Mouse (Mus musculus) limb, embryonic 10.5 days (tissue): Measurements from ENCODE around the gene Anapc5. TPM values are rescaled to one million over a fixed set of nuclear protein-coding genes. Genes with fewer than 3 reads are reported as not detected.
A peak's percentile ranks its signal among the peaks of the same experiment; 100 is the strongest.

ENCODE experiments used
- DNase-seq: peaks from one replicate; pipeline ENCODE4 v3.0.0-alpha.2; 2017; ENCODE audit warnings: low spot score
- H3K27ac ChIP-seq: fragments of 300-500 bp; sonication (generic); 2 replicates; pipeline ENCODE4 v1.5.1; 2016; ENCODE audit warnings: mild to moderate bottlenecking
- H3K27me3 ChIP-seq: fragments of 300-500 bp; sonication (generic); 2 replicates; pipeline ENCODE4 v1.6.1; 2016; ENCODE audit warnings: low read depth, mild to moderate bottlenecking; ENCODE audit not compliant: poor library complexity, severe bottlenecking
- H3K36me3 ChIP-seq: fragments of 300-500 bp; sonication (generic); 2 replicates; pipeline ENCODE4 v1.6.1; 2016; ENCODE audit warnings: mild to moderate bottlenecking, moderate library complexity
- H3K4me1 ChIP-seq: fragments of 300-500 bp; sonication (generic); 2 replicates; pipeline ENCODE4 v1.6.1; 2016
- H3K4me3 ChIP-seq: fragments of 300-500 bp; sonication (generic); 2 replicates; pipeline ENCODE4 v1.5.1; 2016; ENCODE audit warnings: mild to moderate bottlenecking, moderate library complexity
- H3K9me3 ChIP-seq: fragments of 300-500 bp; sonication (generic); replicated peaks from 2 replicates; pipeline ENCODE4 v1.6.1; 2016; ENCODE audit warnings: mild to moderate bottlenecking
- WGBS: fragments of 180-500 bp; shearing (Covaris S2); methylation state at CpG from one replicate; pipeline ENCODE4 v1.1.7; 2016; 5-methylcytosine and 5-hydroxymethylcytosine counted together
- polyA plus RNA-seq: library from polyadenylated mRNA; unstranded; fragments of >200 nt; fragmentation: Nextera tagmentation; extraction: Ambion mirVana; gene quantifications from 2 replicates; pipeline ENCODE4 v1.2.1, GENCODE M21; 2016

The Anapc5 gene
- polyA plus RNA-seq, 1 experiment from 2014 or later, result 505 TPM

DNA sequence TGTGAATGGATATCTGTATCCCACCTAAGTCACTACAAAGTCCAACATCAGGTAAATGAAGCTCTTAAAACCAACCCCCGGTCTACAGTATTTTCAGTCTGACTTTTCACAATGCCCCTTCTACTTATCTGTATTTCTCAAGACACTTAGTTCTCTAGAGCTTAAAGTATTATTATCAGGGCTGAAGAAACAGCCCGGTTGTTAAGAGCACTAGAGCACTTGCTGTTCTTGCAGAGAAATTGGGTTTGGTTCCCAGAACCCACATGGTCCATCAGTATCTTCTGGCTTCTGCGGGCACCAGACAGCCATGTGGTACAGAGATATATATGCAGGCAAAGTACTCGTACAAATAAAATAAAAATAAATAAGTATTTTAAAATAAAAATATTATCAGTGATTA lies 1.3 kb upstream of the Anapc5 start:
- H3K9me3 ChIP-seq, result no peaks in the 10 kb centered on the region
- no peak overlapping the region for H3K27ac ChIP-seq
- H3K4me3 ChIP-seq, result no peak overlapping the region
- DNase-seq, result no peak
- WGBS, result 88% methylated on average over 4 of the region's 4 CpGs
- peaks cover 7% of the 10 kb centered on the region for H3K4me1 ChIP-seq
- H3K27me3 ChIP-seq, result no peaks in the 10 kb centered on the region
- peaks cover 21% of the 10 kb centered on the region for H3K36me3 ChIP-seq

- no peak for DNase-seq
- under 1% methylated on average over 10 of the region's 10 CpGs for WGBS
Measured at GRCm38 (mm10) chr5:122821524-122821885, 366 bp upstream of the Anapc5 start.

DNA sequence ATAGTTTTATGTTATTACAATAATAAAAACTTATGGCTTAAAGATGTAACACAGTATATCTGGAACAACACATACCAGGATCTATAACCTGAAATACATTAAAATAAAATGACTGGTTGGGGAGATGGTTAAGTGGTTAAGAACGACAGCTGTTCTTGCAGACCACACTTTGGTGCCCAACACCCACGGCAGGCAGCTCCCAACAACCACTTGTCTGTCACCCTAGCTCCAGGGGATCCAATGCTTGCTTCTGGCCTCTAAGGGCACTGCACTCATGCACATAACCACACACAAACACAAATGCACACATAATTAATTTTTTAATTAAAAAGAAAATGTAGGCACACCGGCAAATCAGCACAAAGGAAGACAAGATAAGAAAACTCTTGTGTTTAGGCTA lies 8.4 kb downstream of the Anapc5 start:
- Histone ChIP-seq H3K27ac (no peak overlapping the region), H3K4me1 (no peaks in the 10 kb centered on the region)
- WGBS, result 91% methylated on average over 3 of the region's 3 CpGs

More at GRCm38 (mm10) chr5:122821524-122821885, 366 bp upstream of the Anapc5 start:
- Histone ChIP-seq H3K4me1 (peaks cover 7% of the 10 kb centered on the region), H3K27me3 (no peaks in the 10 kb centered on the region), H3K36me3 (peaks cover 30% of the 10 kb centered on the region), H3K4me3 (peak overlapping the region; percentile 85), H3K9me3 (no peaks in the 10 kb centered on the region), H3K27ac (peak overlapping the region; percentile 98)

DNA sequence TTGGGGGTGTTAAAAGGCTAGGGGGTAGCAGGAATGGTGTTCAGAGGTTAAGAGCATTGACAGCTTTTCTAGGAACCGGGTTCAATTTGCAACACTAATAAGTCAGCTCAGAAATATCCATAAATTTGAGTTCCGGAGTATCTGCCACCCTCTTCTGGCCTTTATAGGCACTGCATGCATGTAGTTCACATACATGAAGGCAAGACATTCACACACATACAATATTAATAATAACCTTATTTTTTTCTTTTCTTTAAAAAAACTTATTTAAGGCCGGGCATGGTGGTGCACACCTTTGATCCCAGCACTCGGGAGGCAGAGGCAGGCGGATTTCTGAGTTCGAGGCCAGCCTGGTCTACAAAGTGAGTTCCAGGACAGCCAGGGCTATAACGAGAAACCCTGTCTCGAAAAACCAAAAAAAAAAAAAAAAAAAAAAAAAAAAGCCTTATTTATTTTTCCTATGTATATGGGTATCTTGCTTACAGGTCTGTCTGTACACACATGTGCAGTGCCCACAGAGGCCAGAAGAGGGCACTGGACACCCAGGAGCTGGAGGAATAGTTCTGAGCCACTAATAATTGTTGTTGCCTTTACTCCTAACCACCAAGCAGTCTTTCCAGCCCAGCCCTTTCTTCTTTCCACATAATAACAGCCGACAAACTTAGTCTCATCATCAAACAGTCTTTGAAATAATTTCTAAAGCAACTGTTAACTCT lies 9.6 kb downstream of the Anapc5 start:
- H3K4me1 ChIP-seq, result no peaks in the 10 kb centered on the region
- no peaks in the 10 kb centered on the region for H3K9me3 ChIP-seq
- H3K36me3 ChIP-seq, result peaks cover 96% of the 10 kb centered on the region
- no peak overlapping the region for H3K4me3 ChIP-seq
- no peak overlapping the region for H3K27ac ChIP-seq
- 90% methylated on average over 9 of the region's 9 CpGs for WGBS
- H3K27me3 ChIP-seq, result no peaks in the 10 kb centered on the region
- DNase-seq, result peak; percentile 68

More for the DNA sequence above, 8.4 kb downstream of the Anapc5 start:
- no peak for DNase-seq
- Histone ChIP-seq H3K36me3 (peaks cover 96% of the 10 kb centered on the region), H3K4me3 (no peak overlapping the region), H3K9me3 (no peaks in the 10 kb centered on the region), H3K27me3 (no peaks in the 10 kb centered on the region)

DNA sequence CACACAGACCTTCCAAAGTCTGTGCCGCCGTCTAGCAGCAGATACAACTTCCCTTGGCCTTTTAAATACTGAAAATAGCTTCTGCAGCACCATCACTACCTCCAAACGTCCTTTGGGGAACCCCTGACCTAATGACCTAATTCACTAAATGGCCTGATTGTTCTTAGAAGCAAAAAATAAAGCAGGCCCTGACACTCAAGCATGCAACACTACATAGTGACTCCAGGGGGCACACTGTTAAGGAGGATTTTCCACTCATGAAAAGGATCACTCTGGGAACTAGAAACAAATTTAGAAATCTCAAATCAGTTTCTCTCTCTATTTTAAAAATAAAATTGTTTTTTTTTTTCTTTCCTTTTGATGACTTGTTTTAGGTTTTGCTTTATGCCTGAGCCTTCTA lies 15.6 kb downstream of the Anapc5 start:
- 76% methylated on average over 3 of the region's 3 CpGs for WGBS
- Histone ChIP-seq H3K4me1 (no peaks in the 10 kb centered on the region), H3K27ac (no peak overlapping the region), H3K9me3 (no peaks in the 10 kb centered on the region), H3K36me3 (peaks cover 98% of the 10 kb centered on the region), H3K4me3 (no peak overlapping the region), H3K27me3 (no peaks in the 10 kb centered on the region)
- DNase-seq, result no peak

- no peaks in the 10 kb centered on the region for H3K27me3 ChIP-seq
- peaks cover 100% of the 10 kb centered on the region for H3K36me3 ChIP-seq
- no peak overlapping the region for H3K4me3 ChIP-seq
- no peaks in the 10 kb centered on the region for H3K4me1 ChIP-seq
- no peak for DNase-seq
- no peaks in the 10 kb centered on the region for H3K9me3 ChIP-seq
- no peak overlapping the region for H3K27ac ChIP-seq
- WGBS, result 77% methylated on average over 9 of the region's 9 CpGs
Measured at GRCm38 (mm10) chr5:122802706-122803105, 18.4 kb downstream of the Anapc5 start.

- Histone ChIP-seq H3K27me3 (no peaks in the 10 kb centered on the region), H3K4me3 (no peak overlapping the region), H3K4me1 (no peaks in the 10 kb centered on the region), H3K36me3 (peaks cover 98% of the 10 kb centered on the region), H3K9me3 (no peaks in the 10 kb centered on the region), H3K27ac (no peak overlapping the region)
- 94% methylated on average over 8 of the region's 8 CpGs for WGBS
- no peak for DNase-seq
Measured at GRCm38 (mm10) chr5:122801684-122802083, 19.5 kb downstream of the Anapc5 start.

DNA sequence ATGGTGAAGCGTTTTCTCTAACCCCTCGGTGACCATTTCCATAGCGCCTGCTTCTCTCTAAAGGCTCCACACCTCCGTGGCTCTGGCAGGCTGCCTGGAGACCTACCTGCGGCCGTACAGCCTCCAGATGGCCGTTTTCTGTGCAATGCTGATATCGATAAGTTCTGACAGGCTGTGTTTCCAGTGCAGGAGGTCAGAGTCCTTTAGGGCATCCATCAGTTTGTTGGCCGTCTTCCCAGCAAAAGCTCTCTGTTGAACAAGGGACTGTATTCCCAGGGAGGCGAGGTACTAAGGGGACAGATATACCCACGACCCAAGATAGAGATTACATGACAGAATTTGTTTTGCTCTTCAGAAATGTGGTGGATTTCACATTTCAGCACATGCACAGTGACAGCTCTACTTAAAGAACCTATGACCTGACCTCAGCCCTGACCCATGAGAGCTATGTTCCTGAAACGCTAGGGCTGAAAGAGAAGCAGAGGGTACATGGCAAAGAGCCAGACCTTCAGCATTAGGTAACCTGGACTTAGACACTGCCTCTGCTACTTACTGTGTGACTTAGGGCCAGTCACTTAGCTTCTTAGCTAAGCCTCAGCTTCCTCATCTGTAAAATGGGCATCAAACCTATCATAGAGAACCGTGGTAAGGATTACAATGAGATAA lies 20.7 kb downstream of the Anapc5 start:
- DNase-seq, result no peak
- Histone ChIP-seq H3K4me3 (no peak overlapping the region), H3K9me3 (no peaks in the 10 kb centered on the region), H3K4me1 (no peaks in the 10 kb centered on the region), H3K27me3 (no peaks in the 10 kb centered on the region), H3K27ac (no peak overlapping the region), H3K36me3 (peaks cover 98% of the 10 kb centered on the region)
- WGBS, result 93% methylated on average over 13 of the region's 13 CpGs

DNA sequence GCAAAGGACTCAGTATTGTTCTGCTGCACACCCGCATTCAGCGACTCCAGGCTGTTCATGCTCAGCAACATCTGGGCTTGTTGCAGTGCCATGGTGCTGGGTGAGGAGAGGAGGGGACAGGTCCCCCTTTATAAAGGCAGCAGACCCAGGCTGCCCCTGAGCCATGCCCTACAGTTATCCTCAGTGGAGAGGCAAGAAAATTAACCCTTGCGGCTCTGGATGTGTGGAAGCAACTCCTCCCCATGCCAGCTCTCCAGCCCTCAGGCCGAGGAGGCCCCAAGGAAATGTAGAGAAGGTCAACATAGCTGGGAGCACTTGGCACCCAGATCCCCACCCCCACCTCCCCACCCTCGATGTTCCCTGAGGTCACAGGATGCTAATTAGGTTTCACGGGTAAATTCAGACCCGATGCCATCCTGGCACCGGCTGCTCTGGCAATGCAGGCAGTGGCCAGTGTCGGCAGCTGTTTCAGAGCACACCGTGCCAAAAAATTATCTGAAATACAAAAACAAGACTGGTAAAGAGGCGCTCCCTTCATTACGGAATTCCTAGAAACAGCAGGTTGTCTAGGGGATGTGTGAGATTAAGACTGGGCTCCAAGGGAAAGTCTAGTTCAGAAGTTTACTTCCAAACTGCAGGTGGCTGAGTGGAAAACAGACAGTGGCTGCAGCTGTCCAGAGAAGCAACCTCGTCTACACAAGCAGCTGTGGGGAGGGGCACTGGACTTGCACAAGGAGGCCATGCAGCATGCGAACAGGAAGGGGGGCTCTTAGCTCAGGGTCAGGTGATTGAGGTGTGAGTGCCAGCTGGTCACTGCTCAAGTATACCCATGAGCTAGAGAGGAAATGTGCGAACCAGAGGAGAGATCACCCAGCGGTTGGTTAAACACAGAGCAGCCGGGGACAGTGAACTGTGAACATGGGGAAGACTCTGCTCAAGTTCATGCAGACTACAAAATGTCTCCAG lies 21.5 kb downstream of the Anapc5 start:
- Histone ChIP-seq H3K36me3 (peaks cover 98% of the 10 kb centered on the region), H3K27ac (no peak overlapping the region), H3K27me3 (no peaks in the 10 kb centered on the region), H3K4me1 (no peaks in the 10 kb centered on the region), H3K9me3 (no peaks in the 10 kb centered on the region), H3K4me3 (no peak overlapping the region)
- no peak for DNase-seq
- WGBS, result 93% methylated on average over 17 of the region's 17 CpGs

DNA sequence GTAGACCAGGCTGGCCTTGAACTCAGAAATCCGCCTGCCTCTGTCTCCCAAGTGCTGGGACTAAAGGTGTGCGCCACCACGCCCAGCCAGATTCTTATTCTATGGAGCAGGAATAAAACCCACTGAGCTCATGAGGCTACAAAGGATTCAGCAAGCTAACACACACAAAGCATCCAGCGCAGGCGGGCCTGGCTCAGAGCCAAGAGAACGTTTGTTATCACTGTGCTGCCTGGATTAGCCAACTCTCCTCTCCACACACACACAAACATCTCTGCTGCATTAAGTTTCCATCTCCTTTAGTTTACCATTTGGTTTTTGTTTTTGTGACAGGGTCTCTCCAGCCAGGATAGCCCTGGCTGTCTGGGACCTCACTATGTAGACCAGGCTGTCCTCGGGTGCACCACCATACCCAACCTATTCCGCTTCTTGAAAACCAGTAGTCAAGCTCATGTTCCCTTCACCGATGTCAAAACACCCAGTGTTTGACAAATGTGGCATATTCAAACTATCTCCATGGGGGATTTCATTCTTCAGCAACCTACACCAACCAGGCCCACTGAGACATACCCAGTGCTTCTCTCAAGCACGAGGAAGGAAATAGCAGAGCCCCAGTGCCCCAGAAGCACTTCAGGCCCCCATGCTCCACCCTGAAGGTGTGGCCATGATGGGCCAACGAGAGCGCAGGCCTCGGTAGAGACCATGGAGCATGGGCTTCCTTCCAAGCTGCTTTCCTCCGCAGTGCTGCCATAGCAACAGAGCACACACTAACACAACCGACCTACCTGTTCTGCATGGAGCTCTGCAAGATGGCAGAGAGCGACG lies 22.4 kb downstream of the Anapc5 start:
- no peak for DNase-seq
- peaks cover 98% of the 10 kb centered on the region for H3K36me3 ChIP-seq
- H3K4me3 ChIP-seq, result no peak overlapping the region
- no peaks in the 10 kb centered on the region for H3K9me3 ChIP-seq
- 90% methylated on average over 17 of the region's 17 CpGs for WGBS
- no peak overlapping the region for H3K27ac ChIP-seq
- H3K4me1 ChIP-seq, result no peaks in the 10 kb centered on the region
- no peaks in the 10 kb centered on the region for H3K27me3 ChIP-seq

DNA sequence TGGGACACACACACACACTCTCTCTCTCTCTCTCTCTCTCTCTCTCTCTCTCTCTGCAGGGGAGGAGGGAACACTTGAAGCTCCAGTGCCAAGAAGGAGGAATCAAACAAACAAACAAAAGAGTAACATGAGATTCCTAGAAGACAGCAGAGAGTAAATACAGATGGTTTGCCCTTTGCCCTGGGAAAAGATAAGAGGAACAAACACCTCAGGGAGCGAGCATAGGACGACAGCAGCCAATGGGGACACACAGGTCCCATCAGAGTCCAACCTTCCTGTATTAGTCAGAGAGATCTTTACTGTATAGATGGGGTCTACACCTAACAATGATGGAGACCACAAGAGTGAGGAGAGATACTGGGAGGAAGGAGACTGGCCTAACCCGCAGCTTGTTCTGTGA lies 23.3 kb downstream of the Anapc5 start:
- no peak for DNase-seq
- WGBS, result 88% methylated on average over 3 of the region's 3 CpGs
- H3K4me1 ChIP-seq, result no peaks in the 10 kb centered on the region
- H3K27ac ChIP-seq, result no peak overlapping the region
- H3K9me3 ChIP-seq, result no peaks in the 10 kb centered on the region
- H3K27me3 ChIP-seq, result no peaks in the 10 kb centered on the region
- peaks cover 98% of the 10 kb centered on the region for H3K36me3 ChIP-seq
- no peak overlapping the region for H3K4me3 ChIP-seq

DNA sequence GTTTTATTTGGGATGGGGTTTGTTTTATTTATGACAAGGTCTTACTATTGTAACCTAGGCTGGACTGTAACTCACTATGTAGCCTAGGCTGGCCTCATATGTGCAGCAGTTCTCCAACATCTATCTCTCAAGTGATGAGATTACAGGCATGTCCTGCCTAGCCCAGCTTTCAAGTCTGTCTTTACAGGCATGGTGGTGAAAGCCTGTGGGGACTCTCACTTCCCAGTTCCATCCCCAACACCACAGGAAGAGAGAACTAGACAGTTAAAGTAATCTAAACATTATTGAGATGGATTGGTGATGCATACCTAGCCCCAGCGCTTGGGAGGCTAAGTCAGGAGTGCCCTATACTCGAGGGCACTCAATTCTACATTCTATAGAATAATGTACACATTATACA lies 32.4 kb downstream of the Anapc5 start:
- H3K27ac ChIP-seq, result no peak overlapping the region
- WGBS, result 87% methylated on average over 2 of the region's 2 CpGs
- H3K4me3 ChIP-seq, result no peak overlapping the region
- no peaks in the 10 kb centered on the region for H3K9me3 ChIP-seq
- no peak for DNase-seq
- H3K36me3 ChIP-seq, result peaks cover 83% of the 10 kb centered on the region
- H3K27me3 ChIP-seq, result no peaks in the 10 kb centered on the region
- H3K4me1 ChIP-seq, result peaks cover 16% of the 10 kb centered on the region
